Mouse (Mus musculus) brain, embryonic 14.5 days (tissue): ENCODE results near the gene Mapk1ip1l.

Experiments
- CTCF ChIP-seq: fragments of 200-500 bp; IDR thresholded peaks from 2 replicates; pipeline ENCODE4 v1.5.1; 2012; ENCODE audit warnings: inconsistent platforms, mild to moderate bottlenecking, moderate library complexity, borderline replicate concordance; ENCODE audit not compliant: insufficient read depth, insufficient read length; ENCODE audit errors: extremely low read depth
- POLR2A ChIP-seq: fragments of 200-500 bp; IDR thresholded peaks from 2 replicates; pipeline ENCODE4 v1.6.1; 2012; ENCODE audit warnings: mild to moderate bottlenecking, inconsistent platforms, borderline replicate concordance; ENCODE audit not compliant: poor library complexity, insufficient read depth, insufficient read length, severe bottlenecking; ENCODE audit errors: extremely low read depth

GRCm38 (mm10) chr14:47264866-47265265, 33.2 kb upstream of the Mapk1ip1l start:
- no peak for TF ChIP-seq POLR2A
- no peak for TF ChIP-seq CTCF
